Mouse (Mus musculus) right cerebral cortex, postnatal 25 days (tissue): ENCODE measurements at regions not wholly inside any gene's neighbourhood (a gene's known extent, or its start where the extent isn't known, plus 50 kb on each side); places are given as distances from the start of the nearest gene placed in this dataset.

Source experiments
- DNase-seq: peaks from one replicate; pipeline ENCODE4 v3.0.0; 2022

DNA sequence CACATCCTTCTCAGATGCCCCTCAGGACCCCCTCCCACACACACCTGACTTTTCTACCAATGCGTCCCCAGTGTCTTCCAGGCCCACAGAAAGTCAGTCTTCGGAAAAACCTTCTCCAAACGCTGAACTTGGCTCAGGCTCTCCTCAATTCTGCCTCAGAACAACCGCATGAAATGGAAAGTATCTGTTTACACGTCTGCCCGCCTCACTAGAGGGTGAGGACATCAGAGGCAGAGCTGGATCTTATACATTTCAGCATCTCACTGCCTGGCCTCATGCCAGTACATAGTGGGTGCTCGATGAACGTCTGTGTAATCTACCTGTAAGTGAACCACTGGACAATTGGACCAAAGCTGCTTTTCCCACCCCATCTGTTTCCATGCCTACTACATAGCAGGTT, 189.1 kb upstream of the 4930412O13Rik start:
- no peak for DNase-seq

DNA sequence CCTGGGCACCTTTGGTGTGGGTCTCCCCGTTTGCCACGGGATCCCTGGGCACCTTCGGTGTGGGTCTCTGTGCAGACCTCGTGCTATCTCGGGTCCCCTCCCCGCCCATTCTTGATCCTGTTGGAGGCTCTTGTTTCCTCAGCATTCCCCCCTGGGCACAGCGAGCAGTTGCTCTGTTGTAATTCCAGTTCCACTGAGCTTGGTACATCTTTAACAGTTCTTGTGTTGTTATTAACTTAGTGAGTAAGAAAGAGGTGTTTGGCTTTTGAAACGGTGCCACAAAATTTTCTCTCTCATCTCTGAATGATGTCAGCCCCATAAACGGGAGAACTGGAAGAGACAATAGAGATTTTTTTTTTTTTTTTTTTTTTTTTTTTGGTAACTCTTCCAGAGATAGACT, 187.7 kb upstream of the 4930412O13Rik start:
- no peak for DNase-seq

DNA sequence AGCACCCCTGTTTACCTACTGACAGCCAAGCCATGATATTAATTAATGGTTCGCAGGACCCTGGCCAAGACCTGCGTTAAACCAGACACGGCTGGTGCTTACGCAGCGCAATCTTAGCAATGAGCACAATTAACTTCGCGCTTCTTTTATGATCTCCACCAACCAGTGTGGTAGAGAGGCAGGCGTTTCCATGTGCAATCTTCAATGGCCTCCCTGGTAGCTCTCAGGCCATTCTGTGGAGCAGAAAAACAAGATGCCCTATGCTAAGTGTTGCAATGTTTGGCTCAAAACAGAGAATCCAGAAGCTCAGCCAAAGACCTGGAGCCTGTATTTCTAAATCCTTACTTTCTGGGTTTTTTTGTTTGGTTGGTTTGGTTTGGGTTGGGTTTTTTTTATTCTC, 186.9 kb upstream of the 4930412O13Rik start:
- DNase-seq, result no peak

DNA sequence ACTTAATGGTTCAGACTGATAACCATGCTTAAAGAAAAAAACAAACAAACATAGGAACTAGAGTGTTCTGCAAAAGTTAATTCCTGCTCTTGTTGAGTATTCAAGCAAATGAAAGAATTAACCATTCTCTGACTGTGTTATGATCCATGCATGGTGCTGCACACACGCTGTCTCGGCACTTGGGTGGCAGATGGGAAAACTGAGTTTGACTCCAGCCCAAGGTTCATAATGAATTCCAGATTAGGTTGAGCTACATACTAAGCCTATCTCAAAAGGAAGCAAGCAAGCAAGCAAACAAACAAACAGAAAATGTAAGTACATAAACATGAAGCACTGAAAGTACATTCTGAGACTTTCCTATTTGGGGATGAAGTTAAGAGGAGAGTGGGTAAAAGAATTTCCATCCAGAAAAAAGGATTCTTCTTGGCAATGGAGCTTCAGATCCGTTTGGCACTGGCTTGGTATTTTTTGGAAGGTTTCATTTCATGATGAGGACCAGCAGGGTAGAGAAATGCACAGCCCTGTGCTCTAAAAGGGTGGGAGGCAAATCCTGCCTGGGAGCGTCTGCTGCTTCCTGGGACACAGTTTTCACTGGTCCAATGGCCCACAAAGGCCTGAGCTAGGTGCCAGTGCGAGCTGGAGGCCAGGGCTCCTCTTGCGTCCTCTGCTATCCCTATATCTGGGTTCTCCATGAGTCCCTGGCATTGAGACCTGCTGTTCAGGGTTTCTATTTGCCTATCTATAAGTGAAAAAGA, 183.3 kb upstream of the 4930412O13Rik start:
- DNase-seq, result no peak

DNA sequence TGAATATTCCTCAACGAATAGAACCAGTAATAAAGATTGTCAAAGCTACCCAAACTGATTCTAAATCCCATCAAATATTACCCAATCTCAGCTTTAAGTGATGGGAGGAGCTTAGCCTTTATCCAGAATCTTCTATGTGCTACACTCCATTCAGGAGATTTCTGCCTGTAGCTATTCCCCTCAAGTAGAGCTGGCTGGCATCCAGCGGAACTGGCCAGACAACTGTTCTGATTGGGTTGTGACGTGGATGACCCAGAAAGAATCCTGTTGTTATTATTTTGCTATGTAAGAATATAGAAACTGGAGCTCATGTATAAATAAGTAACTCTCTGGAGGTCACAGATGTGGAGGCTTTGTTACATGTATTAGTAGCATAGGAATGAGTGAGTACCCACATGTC, 176.8 kb upstream of the 4930412O13Rik start:
- DNase-seq, result no peak

DNA sequence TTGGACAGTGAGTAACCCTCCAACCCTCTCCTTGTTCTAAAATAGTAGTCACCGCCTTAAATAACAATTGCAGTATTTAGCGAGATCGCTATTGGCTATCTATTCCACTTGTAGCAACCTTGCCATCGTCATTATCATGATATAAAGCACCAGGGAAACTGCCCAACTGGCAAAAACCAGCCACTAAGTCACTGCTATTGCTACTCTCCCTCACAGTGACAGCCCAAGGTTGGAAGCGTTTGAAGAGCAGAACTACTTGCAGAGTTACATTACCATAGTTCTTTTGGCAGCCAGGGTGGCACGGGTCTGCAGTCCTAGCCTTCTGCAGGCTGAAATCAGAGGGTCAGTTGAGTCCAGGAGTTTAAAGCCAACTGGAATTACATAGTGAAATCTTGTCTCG, 171.6 kb upstream of the 4930412O13Rik start:
- no peak for DNase-seq

DNA sequence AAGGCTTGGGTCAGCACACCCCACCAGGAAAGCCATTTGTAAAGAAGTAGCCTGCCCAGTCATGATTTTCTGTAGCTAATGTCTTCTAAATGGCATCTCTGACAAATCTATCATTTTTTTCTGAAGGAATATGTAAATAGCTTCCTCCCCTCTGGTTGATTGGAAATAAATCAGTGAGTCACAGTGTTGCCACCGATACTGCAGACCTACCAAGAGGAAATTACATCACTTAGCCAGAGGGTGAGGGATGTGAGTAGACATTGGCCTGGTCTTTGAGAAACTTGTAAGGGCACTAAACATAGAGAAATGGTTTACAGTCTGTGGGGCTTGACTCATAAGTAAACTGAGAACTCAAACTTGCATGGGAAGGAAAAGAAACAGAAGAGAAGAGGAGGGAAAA, 163.1 kb upstream of the 4930412O13Rik start:
- DNase-seq, result no peak

DNA sequence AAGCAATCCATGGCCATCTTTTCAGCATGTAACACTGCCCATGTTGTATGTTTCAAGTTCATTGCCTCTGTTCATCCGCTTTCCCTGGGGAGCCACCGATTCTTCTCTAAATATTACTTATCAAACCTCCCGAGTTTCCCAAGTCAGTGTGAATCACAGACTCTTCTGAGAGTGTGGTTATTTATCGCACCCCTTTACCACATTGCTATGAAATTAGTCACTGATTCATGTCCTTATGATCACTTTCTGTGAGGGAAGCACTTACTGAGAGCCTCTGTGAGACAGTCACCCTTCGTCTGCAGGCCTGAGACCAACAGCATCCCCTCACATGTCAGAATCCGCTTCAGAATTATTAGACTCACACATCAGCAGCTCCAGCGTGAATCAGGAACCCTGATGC, 147.8 kb upstream of the 4930412O13Rik start:
- no peak for DNase-seq

DNA sequence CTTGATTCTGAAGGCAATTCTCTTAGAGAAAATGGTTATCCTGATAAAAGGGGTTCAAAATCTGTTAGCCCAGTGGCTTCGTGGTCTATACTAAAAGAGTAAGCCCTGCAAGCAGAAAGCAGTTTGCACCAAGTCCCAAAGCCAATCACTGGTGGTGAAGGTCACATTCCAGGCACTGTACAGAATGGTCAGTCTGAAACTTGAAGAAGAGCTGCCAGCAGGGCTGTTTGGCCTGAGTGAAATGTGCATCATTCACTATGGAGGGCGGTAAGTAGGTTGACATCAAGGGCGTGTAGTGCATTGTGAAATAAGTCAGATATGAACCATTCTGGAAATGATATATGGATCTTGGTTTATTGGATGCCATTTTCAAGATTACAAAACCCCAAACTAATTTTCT, 136.9 kb upstream of the 4930412O13Rik start:
- no peak for DNase-seq

DNA sequence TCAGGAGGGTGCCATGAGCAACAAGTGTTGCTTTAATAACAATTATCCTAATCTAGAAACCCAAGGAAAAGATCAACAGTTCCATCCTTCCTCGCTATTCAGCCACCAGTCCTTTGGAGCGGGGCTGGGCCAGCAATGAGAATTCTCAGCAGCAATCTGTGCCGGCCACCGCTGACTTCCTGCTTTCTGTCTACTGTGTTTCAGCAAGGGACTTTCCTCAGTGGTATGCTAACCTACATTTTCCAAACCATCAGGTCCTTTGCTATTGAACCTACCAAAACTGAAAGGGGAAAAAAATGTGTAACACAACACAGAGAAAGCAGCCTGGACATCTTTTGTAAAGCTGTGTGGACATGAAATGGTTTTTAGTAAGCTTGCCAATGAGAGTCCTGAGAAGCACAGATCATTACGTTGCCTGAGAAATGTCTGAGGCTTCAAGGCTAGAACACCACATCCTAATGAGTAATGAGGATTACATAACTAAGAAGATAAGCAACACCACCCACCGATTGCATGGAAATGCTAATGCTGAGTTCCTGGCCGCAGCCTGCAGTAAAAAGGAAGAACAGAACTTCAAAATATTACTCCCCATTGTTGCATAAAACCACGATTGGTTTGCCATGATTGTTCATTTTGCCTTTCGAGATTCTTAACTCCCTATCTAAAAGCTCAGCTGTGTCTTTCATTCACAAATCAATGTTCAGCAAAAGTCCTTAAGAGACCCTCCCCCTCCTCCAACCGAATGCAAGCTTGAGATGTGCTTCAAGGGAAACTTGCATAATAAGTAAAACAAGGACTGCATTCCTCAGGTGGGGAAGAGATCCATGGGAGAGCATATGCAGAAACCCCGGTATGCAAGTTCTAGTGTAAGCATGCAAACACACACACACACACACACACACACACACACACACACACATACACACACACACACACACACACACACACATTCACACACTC, 130.9 kb upstream of the 4930412O13Rik start:
- no peak for DNase-seq

DNA sequence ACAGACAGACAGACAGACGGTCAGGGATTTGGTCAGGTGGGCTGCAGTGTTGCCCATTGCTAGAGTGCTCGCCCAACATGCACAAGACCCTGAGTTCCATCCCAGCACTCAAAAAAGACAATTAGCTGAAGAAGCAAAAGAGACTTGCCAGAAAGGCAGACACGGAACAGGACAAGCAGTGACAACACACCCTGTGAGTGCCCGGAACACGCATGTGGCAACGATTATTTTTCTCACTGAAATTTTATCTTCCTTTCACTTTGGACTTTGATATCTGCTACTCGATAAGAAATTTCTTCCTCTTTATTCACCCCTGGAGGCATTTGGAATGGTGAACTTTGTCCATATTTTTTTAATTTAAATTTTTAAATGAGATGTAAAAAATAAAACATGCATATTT, 127.4 kb upstream of the 4930412O13Rik start:
- no peak for DNase-seq

DNA sequence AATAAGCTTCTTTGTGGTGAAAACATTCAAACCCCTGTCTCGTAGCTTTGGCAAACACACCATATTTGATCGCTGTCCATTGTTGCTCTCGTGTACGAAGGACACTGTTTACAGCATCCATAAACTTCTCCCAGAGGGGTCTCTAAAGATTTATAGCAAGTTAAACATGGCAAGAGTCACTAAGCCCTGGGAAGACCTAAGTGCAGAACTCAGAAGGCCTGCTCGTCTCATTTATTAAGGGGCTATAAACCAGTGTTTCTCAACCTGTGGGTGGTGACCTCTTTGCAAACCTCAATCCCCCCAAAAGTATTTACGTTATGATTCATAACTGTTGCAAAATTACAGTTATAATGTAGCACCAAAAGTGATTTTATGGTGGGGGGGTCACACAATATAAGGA, 126.9 kb upstream of the 4930412O13Rik start:
- DNase-seq, result no peak

DNA sequence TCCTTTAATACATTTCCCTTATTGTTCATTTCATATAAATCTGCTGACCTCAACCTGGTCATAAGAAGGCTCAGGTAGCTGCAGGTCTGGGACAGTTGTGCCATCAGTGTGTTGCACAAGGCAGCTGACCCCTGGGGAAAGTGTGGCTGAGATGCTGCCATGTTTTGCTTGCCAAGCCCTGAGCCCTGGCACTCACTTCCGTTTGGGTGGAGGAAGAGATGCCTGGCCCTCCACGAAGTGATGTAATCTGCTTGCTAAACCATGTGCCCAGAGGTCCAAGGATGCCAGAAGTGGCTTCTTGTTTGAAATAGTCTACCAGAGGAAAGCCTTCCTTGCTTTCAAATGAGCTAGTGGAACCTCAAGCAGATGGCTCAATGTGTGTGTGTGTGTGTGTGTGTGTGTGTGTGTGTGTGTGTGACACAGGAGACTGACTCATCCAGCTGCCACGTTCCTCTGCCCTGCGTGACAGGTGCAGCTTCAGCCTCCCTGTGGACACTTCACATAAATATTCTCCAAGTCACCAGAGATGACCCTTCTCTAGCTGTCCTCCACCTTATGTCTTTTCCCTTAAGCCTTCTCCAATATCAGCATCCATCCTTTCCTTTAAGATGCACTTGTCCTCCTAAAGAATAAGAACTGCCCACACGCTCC, 123.2 kb upstream of the 4930412O13Rik start:
- no peak for DNase-seq

DNA sequence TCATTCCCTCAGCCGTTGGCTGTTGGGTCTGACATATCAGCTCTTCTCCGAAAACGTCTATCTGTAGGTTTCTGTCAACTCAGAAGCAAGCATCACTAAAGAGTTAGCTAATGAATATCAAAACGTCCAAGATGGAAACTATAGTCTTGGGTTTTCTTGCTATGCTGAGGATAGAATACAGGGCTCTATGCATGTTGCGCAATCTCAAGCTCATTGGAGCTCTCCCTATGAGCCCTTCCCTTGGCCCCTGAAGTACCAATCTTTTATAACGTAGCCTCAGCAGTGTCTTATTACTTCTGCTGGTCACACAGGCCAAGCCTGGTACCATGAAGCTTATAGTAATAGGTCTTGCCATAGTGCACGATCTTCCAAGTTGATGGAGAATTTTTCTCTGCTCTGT, 122.1 kb upstream of the 4930412O13Rik start:
- DNase-seq, result no peak

DNA sequence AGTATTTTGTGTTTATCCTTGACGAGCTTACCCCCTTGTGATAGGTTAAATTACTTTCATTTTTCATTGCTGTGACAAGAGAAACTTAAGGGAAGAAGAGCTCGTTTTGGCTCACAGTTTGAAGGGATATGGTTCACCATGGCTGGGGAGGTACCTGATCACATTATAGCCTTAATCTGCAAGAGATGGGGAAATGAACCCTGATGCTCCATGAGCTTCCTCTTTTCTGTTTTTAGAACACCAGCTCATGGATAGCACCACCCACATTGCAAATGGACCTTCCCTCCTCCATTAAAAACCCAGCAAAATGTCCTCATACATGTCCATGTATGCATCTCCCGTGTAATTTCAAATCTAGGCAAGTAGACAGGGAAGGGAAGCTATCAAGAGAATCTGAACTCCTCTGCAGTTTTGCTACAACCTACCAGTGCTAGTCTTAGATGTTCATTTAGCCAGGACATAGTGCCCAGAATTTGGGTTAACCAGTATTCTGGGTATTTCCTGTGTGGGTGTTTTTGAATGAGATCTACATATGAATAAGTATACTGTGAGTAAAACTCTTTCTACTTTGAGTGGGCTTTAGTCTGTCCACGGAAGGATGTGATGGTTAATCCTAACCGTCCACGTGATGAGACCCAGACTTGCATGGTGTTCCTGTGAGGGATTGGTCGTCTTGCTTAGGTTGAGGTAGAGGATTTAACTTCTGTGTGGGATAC, 121.5 kb upstream of the 4930412O13Rik start:
- DNase-seq, result no peak

DNA sequence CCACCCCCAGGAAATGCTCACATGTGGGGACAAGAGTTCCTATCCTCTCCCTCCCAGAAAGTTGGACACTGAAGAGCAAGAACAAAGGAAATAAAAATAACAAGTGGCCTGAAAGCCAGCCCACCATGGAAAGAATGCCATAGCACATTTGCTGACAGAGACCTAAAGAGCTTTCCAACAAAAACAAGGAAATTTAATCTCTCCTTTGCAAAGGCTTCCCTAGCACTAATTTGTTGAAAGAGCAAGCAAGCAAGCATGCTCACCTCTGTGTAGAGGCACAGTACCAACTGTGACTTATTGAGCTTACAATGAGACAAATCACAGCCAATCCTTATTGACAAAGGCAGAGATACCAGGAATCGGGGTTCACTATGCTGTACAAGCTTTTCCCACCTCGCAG, 100.9 kb upstream of the 4930412O13Rik start:
- no peak for DNase-seq

DNA sequence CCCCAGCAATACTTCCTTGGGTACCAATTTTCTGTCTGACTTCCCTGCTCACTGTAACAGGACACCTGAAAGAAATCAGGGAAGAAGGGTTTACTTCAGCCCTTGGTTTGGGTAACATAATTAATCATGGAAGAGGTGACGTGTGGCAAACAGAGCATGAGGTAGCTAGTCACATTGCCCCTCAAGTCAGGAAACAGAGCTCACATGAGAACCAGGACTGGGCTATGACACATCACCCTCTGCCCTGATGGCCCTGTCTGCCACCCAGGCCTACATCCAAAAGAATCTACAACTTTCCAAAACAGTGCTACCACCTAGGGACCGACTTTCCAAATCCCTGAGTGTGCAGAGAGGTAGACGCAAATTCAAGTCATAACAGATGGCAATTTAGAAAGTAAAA, 98.4 kb upstream of the 4930412O13Rik start:
- no peak for DNase-seq

DNA sequence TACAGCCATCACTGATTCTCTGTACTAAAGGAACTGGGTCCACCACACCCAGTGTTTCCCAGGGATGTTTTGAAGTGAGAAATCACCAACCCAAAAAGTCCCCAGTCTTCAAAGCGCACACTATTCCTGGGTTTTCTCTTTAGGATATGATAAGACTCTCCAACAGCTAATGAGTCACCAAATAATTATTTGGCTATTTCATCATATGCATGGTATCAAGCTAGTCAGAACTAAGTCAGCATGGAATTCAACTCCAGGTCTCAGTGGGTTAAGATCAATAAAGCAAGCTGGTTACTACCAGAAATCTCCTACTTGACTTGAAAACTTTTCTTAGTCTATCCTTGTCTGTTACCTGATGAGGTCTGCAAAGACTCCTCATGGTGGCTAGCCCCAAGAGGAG, 89.1 kb upstream of the 4930412O13Rik start:
- no peak for DNase-seq

DNA sequence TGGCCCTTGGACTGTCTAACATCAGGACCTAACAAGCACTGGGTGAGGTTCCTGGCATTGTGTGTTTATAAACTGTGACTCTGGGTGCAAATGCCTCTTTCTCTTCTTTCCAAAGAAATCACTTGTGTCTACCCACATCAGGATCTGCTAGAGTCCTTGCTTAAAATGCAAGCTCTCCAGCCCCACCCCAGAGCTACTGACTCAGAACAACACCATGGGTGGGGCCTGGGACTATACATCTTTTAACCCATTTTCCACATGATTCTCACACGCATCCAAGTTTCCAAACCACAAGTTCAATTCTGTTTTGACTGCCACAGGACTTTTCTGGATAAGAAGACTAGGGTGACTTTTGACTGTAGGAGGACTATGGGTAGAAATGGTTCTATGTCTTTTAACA, 88.7 kb upstream of the 4930412O13Rik start:
- no peak for DNase-seq

DNA sequence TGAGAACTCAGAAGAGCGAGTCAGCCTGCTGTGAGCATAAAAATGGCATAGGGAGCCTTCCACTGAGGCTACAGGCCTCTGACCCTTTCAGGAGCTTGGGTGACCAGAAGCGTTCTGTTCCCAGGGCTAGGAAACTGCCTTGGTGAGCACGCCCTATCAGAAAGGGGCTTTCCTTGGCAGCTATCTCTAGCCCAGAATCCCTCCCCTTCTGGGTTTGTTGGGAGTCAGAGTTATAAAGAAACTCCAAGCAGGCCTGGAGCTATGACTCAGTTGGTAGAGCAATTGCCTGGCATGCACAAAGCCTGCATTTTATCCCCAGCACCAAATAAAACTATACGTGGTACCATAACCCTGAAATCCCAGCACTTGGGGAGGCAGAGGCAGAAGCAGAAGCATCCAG, 85.7 kb upstream of the 4930412O13Rik start:
- DNase-seq, result no peak

DNA sequence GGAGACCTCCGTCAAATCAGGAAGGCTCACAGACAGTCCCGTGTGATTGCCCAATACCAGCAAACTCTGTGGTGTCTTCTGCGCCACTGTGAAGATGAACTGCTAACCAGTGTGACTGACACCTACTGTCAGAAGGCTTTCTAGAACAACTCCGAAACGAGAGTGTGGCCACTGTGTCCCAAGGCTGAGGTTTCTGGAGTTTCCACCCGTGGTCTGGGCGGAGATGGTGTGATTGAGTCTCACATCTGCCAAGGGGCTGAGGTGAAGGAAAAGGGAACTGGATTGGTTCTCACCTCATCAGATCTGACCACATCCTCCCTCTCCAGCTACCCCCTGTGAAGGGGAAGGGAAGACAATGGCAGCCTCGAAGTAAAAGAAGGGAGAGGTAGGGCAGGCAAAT, 79.6 kb upstream of the 4930412O13Rik start:
- no peak for DNase-seq

DNA sequence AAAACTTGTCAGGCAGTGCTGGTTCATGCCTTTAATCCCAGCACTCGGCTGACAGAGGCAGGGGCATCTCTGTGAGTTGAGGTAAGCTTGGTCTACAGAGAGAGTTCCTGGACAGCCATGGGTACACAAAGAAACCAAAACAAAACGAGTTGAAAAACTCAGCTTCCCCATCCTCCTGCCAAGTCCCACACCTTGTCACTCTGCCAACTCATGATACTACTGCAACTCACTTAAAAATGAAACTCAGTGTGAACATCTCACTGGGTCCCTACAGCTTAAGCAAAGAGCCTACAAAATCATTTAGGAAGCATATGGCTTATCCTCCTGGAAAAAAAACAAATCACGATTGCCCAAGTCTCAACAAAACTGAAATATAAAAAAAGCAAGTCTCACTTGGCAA, 76.7 kb upstream of the 4930412O13Rik start:
- no peak for DNase-seq

DNA sequence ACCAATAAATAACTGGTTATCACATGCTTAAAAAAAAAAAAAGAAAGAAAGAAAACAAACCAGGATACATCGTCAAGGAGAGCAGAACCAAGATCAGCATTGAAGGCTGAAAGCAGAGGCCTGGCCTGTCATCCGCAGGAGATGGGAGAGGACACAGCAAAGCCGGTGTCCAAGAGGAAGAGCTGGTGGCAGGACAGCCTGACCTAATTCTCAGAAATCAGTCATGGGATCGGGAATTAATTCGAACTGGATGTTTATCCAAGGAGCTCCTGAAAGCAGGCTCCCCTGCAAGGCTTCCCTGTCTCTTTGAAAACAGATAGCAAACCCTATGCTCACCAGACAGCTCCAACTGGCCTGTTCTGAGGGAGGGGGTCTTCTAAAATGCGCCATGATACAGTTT, 75.5 kb upstream of the 4930412O13Rik start:
- DNase-seq, result no peak
